Mouse (Mus musculus) spleen, adult 2 months (tissue): ENCODE measurements around the gene Anks6.

Experiments
- CTCF ChIP-seq: fragments of 200-500 bp; IDR thresholded peaks from 2 replicates; pipeline ENCODE4 v1.5.1; 2011; ENCODE audit warnings: mild to moderate bottlenecking, inconsistent platforms; ENCODE audit not compliant: insufficient read depth, insufficient read length, insufficient replicate concordance; ENCODE audit errors: extremely low read depth
- POLR2A ChIP-seq: fragments of 200-500 bp; IDR thresholded peaks from 2 replicates; pipeline ENCODE4 v1.6.1; 2011; ENCODE audit warnings: low read depth, low read length, inconsistent platforms

DNA sequence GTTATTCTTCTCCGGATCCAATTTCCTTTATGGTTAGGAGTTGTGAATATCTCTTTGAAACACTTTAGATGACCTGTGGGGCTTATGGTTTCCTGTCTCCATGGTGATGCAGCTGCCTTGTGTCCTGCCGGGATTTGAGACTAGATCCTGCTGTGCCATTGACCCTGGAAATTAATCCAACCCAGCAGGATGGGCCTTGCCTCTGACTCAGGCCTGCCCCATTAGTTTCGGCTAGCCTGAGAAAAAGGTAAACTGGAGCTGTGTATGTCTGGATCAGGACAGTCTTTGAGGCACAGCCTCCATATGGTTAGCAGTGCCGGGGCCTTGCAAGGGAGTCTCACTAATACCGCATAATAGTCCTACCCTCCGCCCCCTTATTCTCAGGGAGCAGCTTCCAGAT, 36.4 kb upstream of the Anks6 start:
- TF ChIP-seq CTCF (no peak), POLR2A (no peak)
